10 mouse cellular contexts compared by ENCODE assay signal in the genomic region with DNA sequence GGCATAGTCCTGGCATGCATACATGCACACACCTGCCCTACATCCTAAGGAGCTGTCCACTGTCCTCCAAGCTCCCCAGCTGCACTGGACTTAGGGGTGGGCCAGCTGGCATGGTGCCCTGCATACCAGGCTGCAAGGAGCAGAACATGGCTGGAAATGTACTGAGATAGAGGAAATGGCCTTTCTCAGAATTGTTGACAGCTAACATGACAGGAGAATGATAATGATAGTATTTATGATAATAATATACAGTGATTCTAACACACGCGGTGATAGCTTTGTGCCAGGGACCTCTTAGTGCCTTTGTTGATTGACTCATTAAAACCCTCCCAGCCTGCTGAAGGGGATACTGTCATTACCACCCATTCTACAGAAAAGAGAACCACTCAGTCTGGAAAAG. TPM values are rescaled to one million over a fixed set of nuclear protein-coding genes. Genes with fewer than 3 reads are reported as not detected.
DNase-seq lines count a peak whose midpoint lies in the region; TF ChIP-seq lines count a peak whose summit lies in the region.
"Had no signal": no experiment of that assay in that cellular context is flagged by ENCODE, and none has a peak within 500 bp of the region (broad histone marks: within the 10 kb centered on the region; RNA-seq: fewer than 3 reads in every experiment).

No protein-coding gene starts in this region.

- H3K4me3 ChIP-seq in kidney, adult 2 months (ENCODE audit: insufficient read depth, low read depth, low read length): no peak overlapping the region
- H3K4me3 ChIP-seq: limb, embryonic 13.5 days had no signal

- H3K27ac ChIP-seq in kidney, adult 2 months (ENCODE audit: insufficient read depth, low read depth, low read length): no peak overlapping the region
- H3K27ac ChIP-seq: limb, embryonic 13.5 days had no signal

- no peaks in the 10 kb centered on the region for H3K36me3 ChIP-seq in kidney, adult 2 months (ENCODE audit: control insufficient read depth, insufficient read depth, low read length)
- H3K36me3 ChIP-seq: limb, embryonic 13.5 days had no signal

- intact Hi-C loops in heart, postnatal 14 days (cut with DNase I): no loop called here

- H3K4me1 ChIP-seq in kidney, adult 2 months (ENCODE audit: control insufficient read depth, insufficient read depth, low read length): peaks cover 5% of the 10 kb centered on the region; the same call in 1 of the 2 replicates
- H3K4me1 ChIP-seq: limb, embryonic 13.5 days had no signal

- no peaks in the 10 kb centered on the region for H3K27me3 ChIP-seq in kidney, adult 2 months (replicated peaks; ENCODE audit: control insufficient read depth, insufficient read depth, low read length)
- H3K27me3 ChIP-seq: limb, embryonic 13.5 days had no signal

- TF ChIP-seq POLR2A in kidney, adult 2 months (IDR thresholded peaks at IDR 0.05; ENCODE audit: low read depth, low read length): no peak

- DNase-seq in kidney, adult 2 months: peak; percentile 14
- no peak for DNase-seq in kidney, adult 11 months
- peak; percentile 39 for DNase-seq in brain, adult 2 months (ENCODE audit: low read depth, low spot score)
- DNase-seq in cerebellum, postnatal 25 days: peak; percentile 57 to 72
- DNase-seq in heart, postnatal 14 days: peak; percentile 51 to 60
- DNase-seq in frontal cortex, postnatal 14 days (ENCODE audit: low spot score in 2 of 2): no peak
- no peak for DNase-seq in left cerebral cortex, adult 8-10 months (ENCODE audit: low spot score in 2 of 2)
- DNase-seq: right cerebral cortex, adult 18-20 months; thymus, postnatal 14 days had no signal

- no peak for TF ChIP-seq CTCF in kidney, adult 2 months (conservative IDR thresholded peaks at IDR 0.05; ENCODE audit: insufficient read depth, insufficient read length, low read depth, low read length)

- whole genome bisulfite sequencing in kidney, adult 2 months: 65% methylated on average over 2 of the region's 2 CpGs

RNA-seq across cellular contexts. Expression of a gene that starts 54.4 kb away (rescaled TPM):
- polyA plus RNA-seq in kidney, adult 2 months (2012; rRNA removed): 20.1 and 20.2 TPM in 2 replicates
- 10 to 100 TPM in 1 of 2 experiments, 1 to 10 TPM in 1; 9.0 to 13.1 TPM for total RNA-seq in heart, postnatal 14 days (2021)
- total RNA-seq in left cerebral cortex, adult 8-10 months (2022): 10 to 100 TPM; 39.1 to 44.5 (median 40.4) TPM

Comparison
In these comparisons a context has a peak if more than half of its experiments do, and no peak if none do; other contexts are left out.
1. DNase-seq: peak in kidney, adult 2 months (single experiment), brain, adult 2 months (single experiment), cerebellum, postnatal 25 days (2 of 2) and heart, postnatal 14 days (2 of 2); none in kidney, adult 11 months (single experiment), frontal cortex, postnatal 14 days (0 of 2) and left cerebral cortex, adult 8-10 months (0 of 2).